Comparison of ENCODE assay signal across 23 mouse cellular contexts in genomic region chr5:150915080-150916055, GRCm38 (mm10). TPM values are rescaled to one million over a fixed set of nuclear protein-coding genes. Genes with fewer than 3 reads are reported as not detected.
A peak's percentile ranks its signal among the peaks of the same experiment; 100 is the strongest.
DNase-seq lines count a peak whose midpoint lies in the region; ATAC-seq and TF ChIP-seq lines count a peak whose summit lies in the region.
"Had no signal": no experiment of that assay in that cellular context is flagged by ENCODE, and none has a peak within 500 bp of the region (broad histone marks: within the 10 kb centered on the region; RNA-seq: fewer than 3 reads in every experiment).

No protein-coding gene starts in this region.

- H3K9ac ChIP-seq in liver, embryonic 13.5 days: no peak overlapping the region
- no peak overlapping the region for H3K9ac ChIP-seq in liver, embryonic 16.5 days (ENCODE audit: low read depth, low read length)
- H3K9ac ChIP-seq: embryonic facial prominence, embryonic 15.5 days; heart, embryonic 15.5 days; limb, embryonic 12.5 days; midbrain, embryonic 15.5 days had no signal

- DNase-seq in gastrocnemius, adult 2 months: peak; percentile 51
- DNase-seq in gastrocnemius, postnatal 10 days: no peak
- no peak for DNase-seq in liver, embryonic 13.5 days
- DNase-seq in liver: no peak
- no peak for DNase-seq in adrenal gland, adult 2 months
- DNase-seq in embryo, embryonic 10.5 days (ENCODE audit: low spot score): no peak
- DNase-seq: adrenal gland, postnatal 10 days; cerebellum, postnatal 25 days; lung, adult 2 months; right cerebral cortex, postnatal 14 days; thymus, adult 2 months had no signal

- intact Hi-C loops in gastrocnemius, adult 2 months (cut with DNase I): loop anchor here (10.0 kb wide), 3 partner anchors 219 to 449 kb away; partner anchors contain the start of gene Pds5b

- peaks cover 9% of the 10 kb centered on the region for H3K4me1 ChIP-seq in liver, embryonic 13.5 days (replicated peaks)
- H3K4me1 ChIP-seq in liver, embryonic 16.5 days (ENCODE audit: control insufficient read depth, low read depth, low read length): no peaks in the 10 kb centered on the region; the same call in 1 of the 2 replicates
- H3K4me1 ChIP-seq: embryonic facial prominence, embryonic 15.5 days; megakaryocyte, embryonic 14.5 days had no signal

- no peaks in the 10 kb centered on the region for H3K27me3 ChIP-seq in liver, embryonic 13.5 days
- no peaks in the 10 kb centered on the region for H3K27me3 ChIP-seq in liver, embryonic 16.5 days (ENCODE audit: control insufficient read depth, insufficient read depth, low read depth, low read length)
- H3K27me3 ChIP-seq: embryonic facial prominence, embryonic 15.5 days; heart, embryonic 15.5 days; limb, embryonic 12.5 days; megakaryocyte, embryonic 14.5 days; midbrain, embryonic 15.5 days; Patski had no signal

- no peak for TF ChIP-seq CTCF in gastrocnemius, adult 2 months (IDR thresholded peaks at IDR 0.05)

- peak; percentile 38; the same call in 1 of the 2 replicates for ATAC-seq in liver, embryonic 13.5 days (ENCODE audit: low read depth)
- ATAC-seq in liver, embryonic 16.5 days (ENCODE audit: low read depth): 0 out of 2 replicates have a peak, but pooled peaks have one; percentile 46
- ATAC-seq: CD4-positive, CD25-positive, alpha-beta regulatory T cell, adult 4 months; forebrain, embryonic 16.5 days; hindbrain, postnatal 0 days; midbrain, embryonic 15.5 days; Patski had no signal

- H3K4me3 ChIP-seq in gastrocnemius, adult 2 months: no peak overlapping the region
- H3K4me3 ChIP-seq in liver, embryonic 13.5 days (replicated peaks): no peak overlapping the region
- H3K4me3 ChIP-seq in liver, embryonic 16.5 days (ENCODE audit: low read depth, low read length): no peak overlapping the region
- H3K4me3 ChIP-seq: embryonic facial prominence, embryonic 15.5 days; heart, embryonic 15.5 days; limb, embryonic 12.5 days; midbrain, embryonic 15.5 days had no signal

- H3K4me2 ChIP-seq in liver, embryonic 13.5 days: no peak overlapping the region
- H3K4me2 ChIP-seq in liver, embryonic 16.5 days (ENCODE audit: low read depth, low read length): no peak overlapping the region
- H3K4me2 ChIP-seq: embryonic facial prominence, embryonic 15.5 days; heart, embryonic 15.5 days; limb, embryonic 12.5 days; midbrain, embryonic 15.5 days had no signal

- no peaks in the 10 kb centered on the region for H3K36me3 ChIP-seq in liver, embryonic 13.5 days
- H3K36me3 ChIP-seq in liver, embryonic 16.5 days (ENCODE audit: control insufficient read depth, insufficient read depth): no peaks in the 10 kb centered on the region
- H3K36me3 ChIP-seq: embryonic facial prominence, embryonic 15.5 days; heart, embryonic 15.5 days; limb, embryonic 12.5 days; midbrain, embryonic 15.5 days had no signal

- H3K27ac ChIP-seq in gastrocnemius, adult 2 months: peak overlapping the region; percentile 91
- H3K27ac ChIP-seq in liver, embryonic 13.5 days: no peak overlapping the region
- no peak overlapping the region for H3K27ac ChIP-seq in liver, embryonic 16.5 days (ENCODE audit: low read length)
- H3K27ac ChIP-seq: embryonic facial prominence, embryonic 15.5 days; heart, embryonic 15.5 days; hindbrain, postnatal 0 days; limb, embryonic 12.5 days; midbrain, embryonic 15.5 days had no signal

- no peaks in the 10 kb centered on the region for H3K9me3 ChIP-seq in liver, embryonic 13.5 days (replicated peaks)
- no peaks in the 10 kb centered on the region for H3K9me3 ChIP-seq in liver, embryonic 16.5 days (replicated peaks; ENCODE audit: control insufficient read depth, low read length)
- H3K9me3 ChIP-seq: embryonic facial prominence, embryonic 15.5 days; heart, embryonic 15.5 days; limb, embryonic 12.5 days; midbrain, embryonic 15.5 days had no signal

- WGBS in liver, embryonic 13.5 days (ENCODE audit: insufficient replicate concordance): 68% methylated on average over 4 of the region's 4 CpGs
- 63% methylated on average over 4 of the region's 4 CpGs for WGBS in liver, embryonic 16.5 days (ENCODE audit: insufficient replicate concordance)

RNA-seq across cellular contexts. Expression of gene Kl, which starts 37.0 kb away (rescaled TPM):
- under 1 TPM; 0.31 to 0.43 TPM for total RNA-seq in gastrocnemius, adult 2 months (2021)
- 1 to 10 TPM; 2.9 to 3.5 TPM for total RNA-seq in gastrocnemius, postnatal 10 days (2021)
- polyA plus RNA-seq in liver, embryonic 13.5 days (2015; fragmentation: Nextera tagmentation; extraction: Ambion mirVana): 0.02 and 0.03 TPM in 2 replicates
- 0.08 and 0.12 TPM in 2 replicates for polyA plus RNA-seq in liver, embryonic 16.5 days (2015; fragmentation: Nextera tagmentation; extraction: Ambion mirVana)
- total RNA-seq in adrenal gland, adult 2 months (2021): under 1 TPM in 1 of 2 experiments, not detected in 1; 0.35 TPM
- 0.09 and 0.18 TPM in 2 replicates for polyA plus RNA-seq in adrenal gland, adult 2 months (2012; rRNA removed)
- total RNA-seq: hematopoietic stem cell, adult 5-6 weeks; neutrophil, adult 5-6 weeks had no signal
- polyA plus RNA-seq: CD4-positive, CD25-positive, alpha-beta regulatory T cell, adult 4 months had no signal
